9 mouse cellular contexts compared by ENCODE assay signal in the genomic region with DNA sequence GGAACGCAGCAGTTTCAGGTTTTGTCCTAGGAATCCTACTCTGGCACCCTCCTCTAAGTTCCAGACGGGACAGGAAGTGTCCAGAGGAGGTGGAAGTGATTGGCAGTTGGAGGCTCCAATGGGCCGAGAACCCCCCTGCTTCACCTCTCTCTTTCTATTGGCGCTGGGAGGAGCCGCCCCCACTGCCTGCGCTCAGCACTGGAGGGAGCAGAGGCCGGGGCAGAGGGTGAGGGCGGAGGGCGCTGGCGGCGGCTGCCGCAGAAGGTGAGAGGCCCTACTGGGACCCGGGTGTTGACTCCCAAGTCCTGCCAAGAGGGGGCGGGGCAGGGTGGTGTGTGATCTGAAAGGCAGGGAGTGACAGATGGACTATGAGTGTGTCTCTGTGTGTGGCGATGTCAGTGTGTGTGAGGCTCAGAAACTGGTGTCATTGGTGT. TPM values are rescaled to one million over a fixed set of nuclear protein-coding genes. Genes with fewer than 3 reads are reported as not detected.
DNase-seq lines count a peak whose midpoint lies in the region; ATAC-seq and TF ChIP-seq lines count a peak whose summit lies in the region.
"Had no signal": no experiment of that assay in that cellular context is flagged by ENCODE, and none has a peak within 500 bp of the region (broad histone marks: within the 10 kb centered on the region; RNA-seq: fewer than 3 reads in every experiment).

No protein-coding gene starts in this region.

- DNase-seq in right cerebral cortex, adult 18-20 months: peak; percentile 75
- DNase-seq in right cerebral cortex, postnatal 36 days (ENCODE audit: low spot score in 2 of 2): no peak
- DNase-seq in embryo, embryonic 9.5 days (ENCODE audit: extremely low spot score): peak; percentile 88
- DNase-seq in heart, adult 18-20 months: peak; percentile 93 to 98
- DNase-seq in kidney, adult 18-20 months: peak; percentile 94
- peak; percentile 96 for DNase-seq in limb, embryonic 14.5 days (ENCODE audit: low spot score)
- DNase-seq in spleen, postnatal 4 days (ENCODE audit: low spot score in 2 of 2): peak; percentile 70 to 83

- peak overlapping the region; percentile 76 for H3K4me2 ChIP-seq in limb, embryonic 14.5 days (replicated peaks; ENCODE audit: low read depth, low read length, severe bottlenecking)
- peak overlapping the region; percentile 56 for H3K4me2 ChIP-seq in midbrain, embryonic 15.5 days

- peak overlapping the region; percentile 68 for H3K9ac ChIP-seq in limb, embryonic 14.5 days (ENCODE audit: low read depth, low read length, severe bottlenecking)
- peak overlapping the region; percentile 48 for H3K9ac ChIP-seq in midbrain, embryonic 15.5 days

- H3K36me3 ChIP-seq in limb, embryonic 14.5 days (ENCODE audit: control insufficient read depth, insufficient read depth, low read length): peaks cover 16% of the 10 kb centered on the region; the same call in 1 of the 2 replicates
- no peaks in the 10 kb centered on the region for H3K36me3 ChIP-seq in midbrain, embryonic 15.5 days (replicated peaks)

- peak overlapping the region; percentile 93 for H3K27ac ChIP-seq in limb, embryonic 14.5 days (replicated peaks; ENCODE audit: low read depth, low read length)
- H3K27ac ChIP-seq in midbrain, embryonic 15.5 days: peak overlapping the region; percentile 30; the same call in 1 of the 2 replicates

- peak; percentile 85 for ATAC-seq in limb, embryonic 14.5 days (ENCODE audit: low FRiP score, low read depth)
- ATAC-seq in midbrain, embryonic 15.5 days (replicated peaks): peak; percentile 64

- 0 out of 2 replicates have a peak, but pooled peaks have one; percentile 87 for TF ChIP-seq POLR2A in limb, embryonic 14.5 days (IDR thresholded peaks at IDR 0.05; ENCODE audit: borderline replicate concordance, extremely low read depth, insufficient read depth, insufficient read length)

- no peaks in the 10 kb centered on the region for H3K9me3 ChIP-seq in limb, embryonic 14.5 days (ENCODE audit: control insufficient read depth, low read length)
- H3K9me3 ChIP-seq in midbrain, embryonic 15.5 days: no peaks in the 10 kb centered on the region

- peaks cover 26% of the 10 kb centered on the region for H3K4me1 ChIP-seq in limb, embryonic 14.5 days (ENCODE audit: control insufficient read depth, insufficient read depth, low read length)
- peaks cover 31% of the 10 kb centered on the region for H3K4me1 ChIP-seq in midbrain, embryonic 15.5 days

- no peaks in the 10 kb centered on the region for H3K27me3 ChIP-seq in limb, embryonic 14.5 days (ENCODE audit: control insufficient read depth, insufficient read depth, low read length)
- H3K27me3 ChIP-seq in midbrain, embryonic 15.5 days (replicated peaks): no peaks in the 10 kb centered on the region
- H3K27me3 ChIP-seq: CH12.LX had no signal

- H3K4me3 ChIP-seq in limb, embryonic 14.5 days (replicated peaks; ENCODE audit: low read length): peak overlapping the region; percentile 66
- peak overlapping the region; percentile 36 for H3K4me3 ChIP-seq in midbrain, embryonic 15.5 days

- WGBS in limb, embryonic 14.5 days: 0% methylated on average over 15 of the region's 15 CpGs
- under 1% methylated on average over 15 of the region's 15 CpGs for WGBS in midbrain, embryonic 15.5 days

RNA-seq across cellular contexts. Expression of a gene that starts 4.3 kb away (rescaled TPM):
- total RNA-seq in heart, adult 18-20 months (2021): 10 to 100 TPM; 17.8 to 20.9 TPM
- 79.2 and 91.4 TPM in 2 replicates for polyA plus RNA-seq in limb, embryonic 14.5 days (2012; rRNA removed)
- polyA plus RNA-seq in limb, embryonic 14.5 days (2014; fragmentation: Nextera tagmentation; extraction: Ambion mirVana): 85.3 and 88.9 TPM in 2 replicates
- polyA plus RNA-seq in midbrain, embryonic 15.5 days (2015; fragmentation: Nextera tagmentation; extraction: Ambion mirVana): 65.7 and 66.0 TPM in 2 replicates

RNA-seq across cellular contexts. Expression of a gene that starts 5.3 kb away (rescaled TPM):
- total RNA-seq in heart, adult 18-20 months (2021): 10 to 100 TPM; 50.8 to 55.4 TPM
- 83.3 and 119 TPM in 2 replicates for polyA plus RNA-seq in limb, embryonic 14.5 days (2012; rRNA removed)
- 39.5 and 43.6 TPM in 2 replicates for polyA plus RNA-seq in limb, embryonic 14.5 days (2014; fragmentation: Nextera tagmentation; extraction: Ambion mirVana)
- 48.3 and 51.1 TPM in 2 replicates for polyA plus RNA-seq in midbrain, embryonic 15.5 days (2015; fragmentation: Nextera tagmentation; extraction: Ambion mirVana)

RNA-seq across cellular contexts. Expression of a gene that starts 13.7 kb away (rescaled TPM):
- 10 to 100 TPM; 16.6 to 17.9 TPM for total RNA-seq in heart, adult 18-20 months (2021)
- polyA plus RNA-seq in limb, embryonic 14.5 days (2012; rRNA removed): 96.6 and 107 TPM in 2 replicates
- 44.9 and 50.9 TPM in 2 replicates for polyA plus RNA-seq in limb, embryonic 14.5 days (2014; fragmentation: Nextera tagmentation; extraction: Ambion mirVana)
- polyA plus RNA-seq in midbrain, embryonic 15.5 days (2015; fragmentation: Nextera tagmentation; extraction: Ambion mirVana): 278 and 302 TPM in 2 replicates

RNA-seq across cellular contexts. Expression of a gene that starts 29.4 kb away (rescaled TPM):
- not detected for total RNA-seq in heart, adult 18-20 months (2021)
- 0.09 and 0.20 TPM in 2 replicates for polyA plus RNA-seq in limb, embryonic 14.5 days (2012; rRNA removed)
- polyA plus RNA-seq in limb, embryonic 14.5 days (2014; fragmentation: Nextera tagmentation; extraction: Ambion mirVana): 0.29 TPM in 1 of 2 replicates, not detected in the other
- polyA plus RNA-seq in midbrain, embryonic 15.5 days (2015; fragmentation: Nextera tagmentation; extraction: Ambion mirVana): 0.56 and 1.1 TPM in 2 replicates
- total RNA-seq: CH12.LX had no signal

RNA-seq across cellular contexts. Expression of a gene that starts 37.3 kb away (rescaled TPM):
- 10 to 100 TPM; 70.4 to 79.1 TPM for total RNA-seq in heart, adult 18-20 months (2021)
- polyA plus RNA-seq in limb, embryonic 14.5 days (2012; rRNA removed): 64.2 and 70.1 TPM in 2 replicates
- polyA plus RNA-seq in limb, embryonic 14.5 days (2014; fragmentation: Nextera tagmentation; extraction: Ambion mirVana): 99.1 and 101 TPM in 2 replicates
- 295 and 308 TPM in 2 replicates for polyA plus RNA-seq in midbrain, embryonic 15.5 days (2015; fragmentation: Nextera tagmentation; extraction: Ambion mirVana)

Comparison
In these comparisons a context has a peak if more than half of its experiments do, and no peak if none do; other contexts are left out.
1. DNase-seq: peak in right cerebral cortex, adult 18-20 months (single experiment), embryo, embryonic 9.5 days (single experiment), heart, adult 18-20 months (2 of 2), kidney, adult 18-20 months (single experiment), limb, embryonic 14.5 days (single experiment) and spleen, postnatal 4 days (2 of 2); none in right cerebral cortex, postnatal 36 days (0 of 2).